Mouse (Mus musculus) embryonic facial prominence, embryonic 14.5 days (tissue): Measurements from ENCODE around the gene Shc1. TPM values are rescaled to one million over a fixed set of nuclear protein-coding genes. Genes with fewer than 3 reads are reported as not detected.

Source experiments
- ATAC-seq: fragments of 200-750 bp; cut with Nextera tagmentation; 2 replicates; pipeline ENCODE4 v1.8.0; 2017; ENCODE audit warnings: low read depth, moderate number of reproducible peaks, moderate TSS enrichment
- DNase-seq: peaks from one replicate; pipeline ENCODE4 v3.0.0-alpha.2; 2015; ENCODE audit warnings: low spot score
- H3K27ac ChIP-seq: fragments of 300-500 bp; sonication (generic); replicated peaks from 2 replicates; pipeline ENCODE4 v1.5.1; 2014; ENCODE audit warnings: low read depth, mild to moderate bottlenecking, low read length, moderate library complexity
- H3K27me3 ChIP-seq: fragments of 300-500 bp; sonication (generic); replicated peaks from 2 replicates; pipeline ENCODE4 v1.6.1; 2014; ENCODE audit warnings: low read length; ENCODE audit not compliant: control insufficient read depth, insufficient read depth
- H3K36me3 ChIP-seq: fragments of 300-500 bp; sonication (generic); 2 replicates; pipeline ENCODE4 v1.6.1; 2014; ENCODE audit warnings: low read length, mixed read lengths; ENCODE audit not compliant: control insufficient read depth, insufficient read depth
- H3K4me1 ChIP-seq: fragments of 300-500 bp; sonication (generic); 2 replicates; pipeline ENCODE4 v1.6.1; 2014; ENCODE audit warnings: antibody characterized with exemption, low read length; ENCODE audit not compliant: control insufficient read depth, insufficient read depth
- H3K4me2 ChIP-seq: fragments of 300-500 bp; sonication (generic); 2 replicates; pipeline ENCODE4 v1.6.1; 2014; ENCODE audit warnings: low read depth, mild to moderate bottlenecking, low read length, moderate library complexity, mixed read lengths
- H3K4me3 ChIP-seq: fragments of 300-500 bp; sonication (generic); 2 replicates; pipeline ENCODE4 v1.5.1; 2014; ENCODE audit warnings: low read depth, mild to moderate bottlenecking, low read length
- H3K9ac ChIP-seq: fragments of 300-500 bp; sonication (generic); 2 replicates; pipeline ENCODE4 v1.6.1; 2014; ENCODE audit warnings: low read depth, mild to moderate bottlenecking, low read length, moderate library complexity, mixed read lengths
- H3K9me3 ChIP-seq: fragments of 300-500 bp; sonication (generic); 2 replicates; pipeline ENCODE4 v1.6.1; 2016; ENCODE audit warnings: low read length; ENCODE audit not compliant: control insufficient read depth
- WGBS: fragments of 180-500 bp; shearing (Covaris S2); extraction: QIAGEN DNeasy Blood & Tissue Kit; methylation state at CpG from one replicate; pipeline ENCODE4 v1.1.7; 2014; 5-methylcytosine and 5-hydroxymethylcytosine counted together
- polyA plus RNA-seq: library from polyadenylated mRNA; unstranded; fragments of >200 nt; fragmentation: Nextera tagmentation; extraction: Ambion mirVana; gene quantifications from 2 replicates; pipeline ENCODE4 v1.2.1, GENCODE M21; 2014

Gene Shc1
- polyA plus RNA-seq, 1 experiment from 2014 or later: 75.2 TPM

DNA sequence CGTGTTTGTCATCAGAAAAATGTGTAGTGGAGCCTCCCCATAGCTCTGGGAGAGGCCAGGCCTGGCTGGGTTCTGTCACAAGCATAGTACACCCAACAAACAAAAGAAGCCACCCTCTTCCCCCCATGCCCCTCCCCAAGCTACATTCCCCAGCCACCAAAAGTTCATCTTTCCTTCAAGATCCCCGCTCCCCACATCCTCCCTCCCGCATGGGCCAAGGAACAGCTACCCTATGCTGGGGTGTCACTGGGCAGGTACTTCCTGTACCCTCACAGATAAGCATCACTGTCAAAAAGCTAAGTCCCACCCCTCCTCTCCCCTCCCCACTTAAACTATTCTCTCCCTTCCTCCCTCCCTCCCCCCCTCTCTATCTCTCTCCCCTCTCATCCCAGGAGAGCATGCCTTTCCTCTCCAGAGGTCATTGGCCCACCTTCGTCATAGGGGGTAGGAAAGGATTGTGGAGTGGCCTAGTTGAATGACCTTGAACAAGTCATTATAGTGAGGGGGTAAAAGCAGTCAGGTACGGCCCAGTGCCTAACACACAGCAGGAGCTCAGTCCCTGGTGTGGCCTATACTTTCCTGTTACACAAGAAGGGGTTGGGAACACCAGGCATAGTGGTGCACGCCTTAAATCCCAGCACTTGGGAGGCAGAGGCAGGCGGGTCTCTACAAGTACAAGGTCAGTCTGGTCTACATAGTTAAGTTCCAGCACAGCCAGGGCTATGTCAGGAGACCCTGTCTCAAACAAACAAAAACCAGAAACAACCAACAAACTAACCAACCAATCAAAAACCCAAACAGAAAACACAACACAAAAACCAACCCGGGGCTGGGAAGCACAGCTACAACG is 36.0 kb upstream of the Shc1 start:
- WGBS: 84% methylated on average over 9 of the region's 9 CpGs
- Histone ChIP-seq H3K4me2 (no peak overlapping the region), H3K4me3 (no peak overlapping the region), H3K9me3 (no peaks in the 10 kb centered on the region), H3K27me3 (no peaks in the 10 kb centered on the region), H3K36me3 (0 out of 2 replicates have a peak, but pooled peaks cover 5% of the 10 kb centered on the region), H3K4me1 (peaks cover 13% of the 10 kb centered on the region; the same call in 1 of the 2 replicates), H3K9ac (no peak overlapping the region), H3K27ac (no peak overlapping the region)
- DNase-seq (no peak), ATAC-seq (no peak)

- Histone ChIP-seq H3K4me1 (peaks cover 13% of the 10 kb centered on the region; the same call in 1 of the 2 replicates), H3K4me2 (no peak overlapping the region), H3K27me3 (no peaks in the 10 kb centered on the region), H3K9ac (no peak overlapping the region), H3K27ac (no peak overlapping the region), H3K9me3 (no peaks in the 10 kb centered on the region), H3K4me3 (no peak overlapping the region), H3K36me3 (0 out of 2 replicates have a peak, but pooled peaks cover 5% of the 10 kb centered on the region)
- ATAC-seq: no peak
- WGBS: 63% methylated on average over 5 of the region's 5 CpGs
- DNase-seq: no peak
Observed at GRCm38 (mm10) chr3:89382950-89383349, 35.3 kb upstream of the Shc1 start.

- DNase-seq: no peak
- Histone ChIP-seq H3K27me3 (no peaks in the 10 kb centered on the region), H3K9ac (no peak overlapping the region), H3K9me3 (no peaks in the 10 kb centered on the region), H3K4me1 (peaks cover 13% of the 10 kb centered on the region; the same call in 1 of the 2 replicates), H3K27ac (no peak overlapping the region), H3K4me2 (no peak overlapping the region), H3K4me3 (no peak overlapping the region), H3K36me3 (0 out of 2 replicates have a peak, but pooled peaks cover 5% of the 10 kb centered on the region)
- ATAC-seq: no peak
- 76% methylated on average over 5 of the region's 5 CpGs for WGBS
Observed at GRCm38 (mm10) chr3:89383651-89384255, 34.5 kb upstream of the Shc1 start.

DNA sequence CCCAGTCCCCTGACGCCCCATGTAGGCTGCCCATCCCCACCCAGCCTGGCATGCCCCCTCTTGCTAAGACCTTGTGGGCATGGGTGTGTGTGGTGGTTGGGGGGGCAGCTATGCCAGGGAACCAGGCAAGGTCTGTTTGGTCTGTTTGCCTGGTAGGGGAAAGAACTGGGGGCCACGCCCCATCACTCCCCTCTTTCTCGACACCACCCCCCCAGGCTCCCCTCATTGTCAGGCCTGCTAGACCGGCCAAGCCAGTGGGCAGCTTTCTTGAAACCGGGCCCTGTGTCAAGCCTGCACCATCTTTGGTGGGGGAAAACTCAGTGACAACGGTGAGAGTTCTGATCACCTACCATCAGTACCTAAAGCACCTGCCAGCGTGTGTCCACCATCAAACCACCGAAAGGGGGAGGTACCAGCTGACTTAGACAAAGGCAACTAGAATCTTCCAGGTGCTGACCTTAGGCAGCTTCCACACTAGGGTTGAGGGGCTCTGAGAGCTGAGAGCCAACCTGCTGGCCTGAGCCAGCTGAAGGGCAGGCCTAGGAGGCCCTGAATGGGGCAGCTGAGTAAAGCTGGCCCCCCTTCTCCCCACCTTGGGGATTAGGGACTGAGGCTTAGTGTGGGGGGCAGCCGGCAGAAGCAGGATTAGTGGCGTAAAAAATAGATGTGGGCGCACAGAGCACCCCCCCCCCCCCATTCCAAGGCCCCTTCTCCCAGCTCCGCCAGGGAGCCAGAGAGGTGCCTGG is 33.7 kb upstream of the Shc1 start:
- Histone ChIP-seq H3K27me3 (no peaks in the 10 kb centered on the region), H3K9ac (0 out of 2 replicates have a peak overlapping the region, but pooled peaks have one; percentile 19), H3K4me2 (peak overlapping the region; percentile 7; the same call in 1 of the 2 replicates), H3K4me3 (no peak overlapping the region), H3K36me3 (0 out of 2 replicates have a peak, but pooled peaks cover under 1% of the 10 kb centered on the region), H3K4me1 (peaks cover 13% of the 10 kb centered on the region; the same call in 1 of the 2 replicates), H3K27ac (no peak overlapping the region; the same call in 1 of the 2 replicates), H3K9me3 (no peaks in the 10 kb centered on the region)
- 57% methylated on average over 9 of the region's 12 CpGs for WGBS
- DNase-seq (no peak), ATAC-seq (peak; percentile 38; the same call in 1 of the 2 replicates)

- H3K36me3 ChIP-seq: no peaks in the 10 kb centered on the region
- H3K27ac ChIP-seq: no peak overlapping the region; the same call in 1 of the 2 replicates
- H3K4me2 ChIP-seq: no peak overlapping the region
- H3K27me3 ChIP-seq: no peaks in the 10 kb centered on the region
- no peak overlapping the region for H3K4me3 ChIP-seq
- 36% methylated on average over 8 of the region's 11 CpGs for WGBS
- 0 out of 2 replicates have a peak overlapping the region, but pooled peaks have one; percentile 1 for H3K9ac ChIP-seq
- no peaks in the 10 kb centered on the region for H3K9me3 ChIP-seq
- ATAC-seq (no peak), DNase-seq (no peak)
- H3K4me1 ChIP-seq: peaks cover 13% of the 10 kb centered on the region; the same call in 1 of the 2 replicates
Observed at GRCm38 (mm10) chr3:89385451-89385850, 32.8 kb upstream of the Shc1 start.

DNA sequence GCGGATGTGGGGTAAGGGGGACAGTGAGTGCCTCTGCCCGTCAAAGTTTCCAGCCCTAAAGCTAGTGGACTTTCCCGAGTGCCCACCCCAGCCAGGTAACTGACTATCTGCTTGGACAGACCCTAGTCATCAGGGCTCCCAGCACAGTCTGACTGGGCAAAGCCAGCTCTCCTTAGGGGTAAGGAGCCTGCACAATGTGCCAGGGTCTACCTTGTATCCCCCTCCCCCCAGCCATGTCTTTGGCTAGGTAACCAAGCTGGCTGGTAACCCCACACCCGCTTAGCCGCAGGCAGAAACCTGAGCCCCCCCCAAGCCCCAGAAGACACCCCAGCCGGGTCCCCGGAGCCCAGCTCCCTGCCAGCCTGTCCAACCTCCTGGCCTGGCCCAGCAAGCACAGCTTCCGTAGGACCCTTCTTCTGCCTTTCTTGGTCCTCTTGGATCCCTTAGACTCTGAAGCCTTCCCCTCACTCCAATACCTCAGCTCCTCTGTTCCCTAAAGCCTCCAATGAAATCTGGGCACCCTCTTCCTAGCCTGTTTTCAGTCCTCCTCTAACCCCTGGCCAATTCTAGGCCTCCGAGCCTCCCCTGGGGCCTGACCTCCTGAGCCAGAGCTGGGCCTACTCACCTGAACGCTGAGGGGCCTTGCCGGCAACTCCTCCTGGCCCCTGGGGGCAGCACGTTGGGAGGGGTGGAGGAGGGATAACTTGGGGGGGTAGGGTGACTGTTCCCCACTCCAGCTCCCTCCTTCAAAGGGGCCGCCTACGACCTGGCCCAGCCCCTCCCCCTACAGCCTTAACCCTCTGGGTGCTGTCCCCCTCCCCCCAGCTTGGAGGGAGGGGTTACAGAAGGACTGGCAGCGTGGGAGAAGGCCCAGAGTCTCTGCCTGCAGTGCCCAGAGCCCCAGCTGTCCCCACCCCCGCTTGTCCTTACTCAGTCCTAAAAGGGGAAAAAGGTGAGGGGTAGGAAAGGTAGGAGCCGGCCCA is 31.5 kb upstream of the Shc1 start:
- H3K4me2 ChIP-seq: 0 out of 2 replicates have a peak overlapping the region, but pooled peaks have one; percentile 26
- H3K27ac ChIP-seq: no peak overlapping the region
- 46% methylated on average over 15 of the region's 17 CpGs for WGBS
- H3K27me3 ChIP-seq: peaks cover 2% of the 10 kb centered on the region
- H3K36me3 ChIP-seq: no peaks in the 10 kb centered on the region
- no peak overlapping the region for H3K4me3 ChIP-seq
- no peaks in the 10 kb centered on the region for H3K9me3 ChIP-seq
- 0 out of 2 replicates have a peak overlapping the region, but pooled peaks have one; percentile 14 for H3K9ac ChIP-seq
- peaks cover 24% of the 10 kb centered on the region for H3K4me1 ChIP-seq
- no peak for DNase-seq
- ATAC-seq: no peak

DNA sequence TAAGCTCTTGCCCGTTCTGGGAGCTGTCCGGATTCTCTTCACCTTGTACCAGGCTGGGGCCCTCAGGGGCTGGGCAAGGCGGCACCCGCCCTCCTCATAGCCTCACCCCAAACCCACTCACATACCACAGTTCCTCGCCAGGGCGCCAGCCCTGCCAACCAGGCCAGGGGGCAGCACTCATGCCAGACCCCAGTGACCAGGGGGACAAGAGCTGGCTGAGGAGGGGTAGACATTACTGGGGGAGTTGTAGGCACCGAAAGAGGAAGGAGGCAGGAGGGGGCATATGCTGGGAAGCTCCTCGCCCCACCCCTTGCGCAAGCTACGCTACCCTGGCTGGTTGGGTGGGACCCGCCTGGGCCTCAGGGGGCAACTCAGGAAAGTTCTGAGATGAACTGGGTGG is 30.6 kb upstream of the Shc1 start:
- no peak for ATAC-seq
- Histone ChIP-seq H3K27me3 (peaks cover 11% of the 10 kb centered on the region), H3K27ac (no peak overlapping the region), H3K9ac (peak overlapping the region; percentile 42; the same call in 1 of the 2 replicates), H3K4me3 (no peak overlapping the region), H3K4me2 (peak overlapping the region; percentile 3; the same call in 1 of the 2 replicates), H3K36me3 (no peaks in the 10 kb centered on the region), H3K9me3 (no peaks in the 10 kb centered on the region), H3K4me1 (peaks cover 30% of the 10 kb centered on the region)
- no peak for DNase-seq
- 72% methylated on average over 11 of the region's 11 CpGs for WGBS
